Comparison of ENCODE assay signal across 15 mouse cellular contexts in the genomic region with DNA sequence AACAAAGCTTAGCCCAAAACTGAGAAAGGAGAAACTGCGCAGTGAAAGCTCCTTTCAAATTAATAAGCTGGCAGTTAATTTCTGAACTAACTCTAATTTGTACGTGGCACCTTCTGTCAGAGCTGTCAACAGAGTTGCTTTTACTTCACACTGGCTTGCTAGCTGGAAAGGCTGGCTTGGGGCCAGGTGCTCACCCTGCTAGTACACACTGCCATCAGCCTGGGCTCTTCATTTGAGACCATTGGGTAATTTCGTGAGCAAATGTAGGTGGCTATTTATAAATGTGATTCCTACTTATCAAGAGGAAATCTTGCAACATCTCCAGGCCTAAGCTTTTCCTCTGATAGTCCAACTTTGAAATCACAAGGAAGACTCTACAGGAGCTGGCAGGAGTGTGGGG.
DNase-seq lines count a peak whose midpoint lies in the region; ATAC-seq lines count a peak whose summit lies in the region.
"Had no signal": no experiment of that assay in that cellular context is flagged by ENCODE, and none has a peak within 500 bp of the region (broad histone marks: within the 10 kb centered on the region; RNA-seq: fewer than 3 reads in every experiment).

No protein-coding gene starts in this region.

- ATAC-seq in heart, embryonic 16.5 days (replicated peaks; ENCODE audit: extremely low read depth, insufficient read depth, low FRiP score): 0 out of 2 replicates have a peak, but pooled peaks have one; percentile 52
- ATAC-seq: hindbrain, embryonic 16.5 days had no signal

- no peak overlapping the region for H3K4me3 ChIP-seq in heart, embryonic 16.5 days (ENCODE audit: low read length)
- H3K4me3 ChIP-seq: limb, embryonic 12.5 days had no signal

- H3K27me3 ChIP-seq in heart, embryonic 16.5 days (ENCODE audit: control insufficient read depth, insufficient read depth, low read length): no peaks in the 10 kb centered on the region
- H3K27me3 ChIP-seq: limb, embryonic 12.5 days had no signal

- WGBS in heart, embryonic 16.5 days: 32% methylated on average over 3 of the region's 3 CpGs

- H3K4me1 ChIP-seq in heart, embryonic 16.5 days (ENCODE audit: control insufficient read depth, insufficient read depth, low read length): no peaks in the 10 kb centered on the region
- H3K4me1 ChIP-seq: limb, embryonic 12.5 days had no signal

- no peak overlapping the region for H3K9ac ChIP-seq in heart, embryonic 16.5 days (ENCODE audit: low read length)
- H3K9ac ChIP-seq: limb, embryonic 12.5 days had no signal

- H3K4me2 ChIP-seq in heart, embryonic 16.5 days (ENCODE audit: low read depth, low read length): no peak overlapping the region
- H3K4me2 ChIP-seq: limb, embryonic 12.5 days had no signal

- H3K9me3 ChIP-seq in heart, embryonic 16.5 days (replicated peaks; ENCODE audit: control insufficient read depth, low read length): no peaks in the 10 kb centered on the region
- H3K9me3 ChIP-seq: limb, embryonic 12.5 days had no signal

- no peaks in the 10 kb centered on the region for H3K36me3 ChIP-seq in heart, embryonic 16.5 days (ENCODE audit: control insufficient read depth, insufficient read depth)
- H3K36me3 ChIP-seq: G1E; limb, embryonic 12.5 days had no signal

- H3K27ac ChIP-seq in heart, embryonic 16.5 days (ENCODE audit: low read length): no peak overlapping the region
- H3K27ac ChIP-seq: kidney, postnatal 0 days; limb, embryonic 12.5 days; macrophage had no signal

- peak; percentile 38 for DNase-seq in adrenal gland, postnatal 14 days
- no peak for DNase-seq in adrenal gland, adult 18-20 months (ENCODE audit: low spot score in 2 of 2)
- no peak for DNase-seq in heart, adult 9 months (ENCODE audit: low spot score in 2 of 2)
- DNase-seq in right cerebral cortex, adult 18-20 months: peak; percentile 6
- no peak for DNase-seq in right cerebral cortex, postnatal 25 days
- DNase-seq in right cerebral cortex, postnatal 14 days: peak; percentile 24
- DNase-seq in testis, postnatal 14 days (ENCODE audit: low spot score): no peak
- DNase-seq: gastrocnemius, postnatal 25 days; thymus, postnatal 14 days had no signal

Comparison
In these comparisons a context has a peak if more than half of its experiments do, and no peak if none do; other contexts are left out.
1. DNase-seq: peak in adrenal gland, postnatal 14 days (single experiment), right cerebral cortex, adult 18-20 months (single experiment) and right cerebral cortex, postnatal 14 days (single experiment); none in adrenal gland, adult 18-20 months (0 of 2), heart, adult 9 months (0 of 2), right cerebral cortex, postnatal 25 days (single experiment) and testis, postnatal 14 days (single experiment).